13 mouse cellular contexts compared by ENCODE assay signal in the genomic region with DNA sequence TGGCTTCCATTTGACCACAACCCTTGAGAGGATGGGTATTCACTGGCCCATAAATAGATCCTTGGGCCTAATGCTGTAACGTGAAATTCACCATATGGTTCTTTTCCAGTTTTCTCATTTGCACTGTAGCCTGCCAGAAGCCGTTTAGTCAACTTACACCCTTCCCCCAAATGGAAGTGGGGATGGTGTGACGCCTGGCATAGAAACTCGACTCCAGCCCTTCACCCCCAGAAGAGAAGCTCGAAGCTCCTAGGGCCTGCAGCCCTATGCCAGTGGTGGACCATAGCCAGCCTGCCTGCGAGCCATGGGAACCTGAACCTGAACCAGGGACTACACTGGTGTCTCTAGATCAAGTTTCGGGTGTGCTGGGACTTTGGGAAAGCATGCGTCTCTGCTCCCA.
DNase-seq lines count a peak whose midpoint lies in the region; ATAC-seq lines count a peak whose summit lies in the region.
"Had no signal": no experiment of that assay in that cellular context is flagged by ENCODE, and none has a peak within 500 bp of the region (broad histone marks: within the 10 kb centered on the region; RNA-seq: fewer than 3 reads in every experiment).

No protein-coding gene starts in this region.

- peaks cover 57% of the 10 kb centered on the region for H3K4me1 ChIP-seq in hindbrain, embryonic 10.5 days (replicated peaks)
- no peaks in the 10 kb centered on the region for H3K4me1 ChIP-seq in hindbrain, embryonic 11.5 days (replicated peaks; ENCODE audit: control insufficient read depth, insufficient read depth, low read length)
- peaks cover 57% of the 10 kb centered on the region for H3K4me1 ChIP-seq in stomach, embryonic 16.5 days (ENCODE audit: control insufficient read depth, insufficient read depth, low read length)

- 80% methylated on average over 8 of the region's 8 CpGs for WGBS in hindbrain, embryonic 10.5 days
- 86% methylated on average over 8 of the region's 8 CpGs for WGBS in hindbrain, embryonic 11.5 days
- 50% methylated on average over 8 of the region's 8 CpGs for WGBS in stomach, embryonic 16.5 days

- H3K27ac ChIP-seq in hindbrain, embryonic 10.5 days: 0 out of 2 replicates have a peak overlapping the region, but pooled peaks have one; percentile 53
- no peak overlapping the region for H3K27ac ChIP-seq in hindbrain, embryonic 11.5 days (ENCODE audit: low read depth, low read length)
- peak overlapping the region; percentile 54 for H3K27ac ChIP-seq in stomach, embryonic 16.5 days (ENCODE audit: low read length)
- H3K27ac ChIP-seq: hindbrain, embryonic 14.5 days; layer of hippocampus, adult 2 months; neural tube, embryonic 12.5 days had no signal

- no peak overlapping the region for H3K4me3 ChIP-seq in hindbrain, embryonic 10.5 days
- no peak overlapping the region for H3K4me3 ChIP-seq in hindbrain, embryonic 11.5 days (ENCODE audit: low read depth, low read length)
- H3K4me3 ChIP-seq in stomach, embryonic 16.5 days (replicated peaks; ENCODE audit: low read length): no peak overlapping the region
- H3K4me3 ChIP-seq: layer of hippocampus, adult 2 months; neural tube, embryonic 12.5 days had no signal

- no peaks in the 10 kb centered on the region for H3K36me3 ChIP-seq in hindbrain, embryonic 10.5 days
- H3K36me3 ChIP-seq in hindbrain, embryonic 11.5 days (ENCODE audit: control insufficient read depth, insufficient read depth, low read length): no peaks in the 10 kb centered on the region
- H3K36me3 ChIP-seq in stomach, embryonic 16.5 days (ENCODE audit: control insufficient read depth, insufficient read depth, low read length): no peaks in the 10 kb centered on the region
- H3K36me3 ChIP-seq: neural tube, embryonic 12.5 days had no signal

- no peaks in the 10 kb centered on the region for H3K9me3 ChIP-seq in hindbrain, embryonic 10.5 days
- no peaks in the 10 kb centered on the region for H3K9me3 ChIP-seq in hindbrain, embryonic 11.5 days (ENCODE audit: control insufficient read depth, low read length)
- no peaks in the 10 kb centered on the region for H3K9me3 ChIP-seq in stomach, embryonic 16.5 days (replicated peaks; ENCODE audit: control insufficient read depth, low read length)
- H3K9me3 ChIP-seq: neural tube, embryonic 12.5 days had no signal

- no peak overlapping the region for H3K4me2 ChIP-seq in hindbrain, embryonic 11.5 days (replicated peaks; ENCODE audit: low read depth, low read length)
- H3K4me2 ChIP-seq in stomach, embryonic 16.5 days (ENCODE audit: low read depth, low read length): no peak overlapping the region
- H3K4me2 ChIP-seq: hindbrain, embryonic 14.5 days; neural tube, embryonic 12.5 days had no signal

- DNase-seq in hindbrain, embryonic 10.5 days (ENCODE audit: low spot score): no peak
- DNase-seq in hindbrain, embryonic 11.5 days (ENCODE audit: low spot score): no peak
- peak; percentile 36 for DNase-seq in lung, postnatal 10 days
- DNase-seq in lung, adult 18-20 months: no peak
- DNase-seq in gastrocnemius, postnatal 25 days: peak; percentile 81
- DNase-seq in right cerebral cortex, postnatal 36 days (ENCODE audit: low spot score in 2 of 2): no peak
- DNase-seq: cerebellum, postnatal 36 days; right cerebral cortex, adult 18-20 months had no signal

- no peaks in the 10 kb centered on the region; the same call in 1 of the 2 replicates for H3K27me3 ChIP-seq in hindbrain, embryonic 10.5 days (ENCODE audit: insufficient read depth, poor library complexity, severe bottlenecking)
- no peaks in the 10 kb centered on the region for H3K27me3 ChIP-seq in hindbrain, embryonic 11.5 days (ENCODE audit: control insufficient read depth, insufficient read depth, low read length)
- no peaks in the 10 kb centered on the region for H3K27me3 ChIP-seq in stomach, embryonic 16.5 days (ENCODE audit: control insufficient read depth, insufficient read depth, low read length)
- H3K27me3 ChIP-seq: neural tube, embryonic 12.5 days had no signal

- no peak for ATAC-seq in hindbrain, embryonic 11.5 days (ENCODE audit: low FRiP score)
- no peak for ATAC-seq in stomach, embryonic 16.5 days (ENCODE audit: insufficient read depth, low FRiP score)
- ATAC-seq in cerebellum, adult (ENCODE audit: insufficient number of reproducible peaks, low FRiP score, low TSS enrichment): no peak

- no peak overlapping the region for H3K9ac ChIP-seq in hindbrain, embryonic 11.5 days (ENCODE audit: low read depth, low read length)
- H3K9ac ChIP-seq in stomach, embryonic 16.5 days (ENCODE audit: low read length): no peak overlapping the region
- H3K9ac ChIP-seq: hindbrain, embryonic 14.5 days; neural tube, embryonic 12.5 days had no signal

Comparison
In these comparisons a context has a peak if more than half of its experiments do, and no peak if none do; other contexts are left out.
1. DNase-seq: peak in lung, postnatal 10 days (single experiment) and gastrocnemius, postnatal 25 days (single experiment); none in hindbrain, embryonic 10.5 days (single experiment), hindbrain, embryonic 11.5 days (single experiment), lung, adult 18-20 months (0 of 2) and right cerebral cortex, postnatal 36 days (0 of 2).